Mouse (Mus musculus) gastrocnemius, postnatal 25 days (tissue): ENCODE data around the gene Src. TPM values are rescaled to one million over a fixed set of nuclear protein-coding genes. Genes with fewer than 3 reads are reported as not detected.

Experiments
- total RNA-seq, 2 experiments: library from RNA; stranded (reverse); gene quantifications; 1 replicate in 1 of 2; 2 replicates in 1 of 2; pipeline ENCODE4 v1.2.3; 2021

Src gene
- total RNA-seq, 2 experiments from 2014 or later = 3.1 to 3.6 TPM

Other genes with a start within 250 kb of the Src start
- gene Rbl1, start 213.9 kb upstream of the Src start, total RNA-seq = 1 to 10 TPM; 1.4 to 2.3 TPM
- gene Rpn2, start 139.4 kb upstream of the Src start, total RNA-seq = 10 to 100 TPM; 70.0 to 79.6 TPM
- 1 to 10 TPM in 1 of 2 experiments, under 1 TPM in 1; 0.48 to 1.2 TPM for gene Mroh8, start 138.9 kb upstream of the Src start, total RNA-seq
- not detected for gene Ghrh, start 70.9 kb upstream of the Src start, total RNA-seq
- 10 to 100 TPM; 12.5 to 15.7 TPM for gene Manbal, start 50.9 kb upstream of the Src start, total RNA-seq
- gene Nnat, start 141.6 kb downstream of the Src start, total RNA-seq = 10 to 100 TPM in 1 of 2 experiments, 1 to 10 TPM in 1; 1.3 to 49.1 TPM
- gene Blcap, start 152.8 kb downstream of the Src start, total RNA-seq = 10 to 100 TPM; 19.2 to 20.7 TPM